Mouse (Mus musculus) skeletal muscle tissue, adult 2 months (tissue): ENCODE results near the gene Rassf5.

Experiments used
- DNase-seq: peaks from one replicate; pipeline ENCODE4 v3.0.0-alpha.2; 2012; ENCODE audit warnings: low read depth, low spot score

Gene Rassf5

GRCm38 (mm10) chr1:131245089-131245856 lies at the start of gene Rassf5:
Gene Rassf5, minus strand, starts transcription at chr1:131245258.
- DNase-seq = no peak

- no peak for DNase-seq
Measured at GRCm38 (mm10) chr1:131293922-131294250, 48.8 kb upstream of the Rassf5 start.

GRCm38 (mm10) chr1:131293221-131293921 lies 48.3 kb upstream of the Rassf5 start:
- no peak for DNase-seq

GRCm38 (mm10) chr1:131290648-131291047 lies 45.6 kb upstream of the Rassf5 start:
- no peak for DNase-seq

- DNase-seq = peak; percentile 45
Measured at GRCm38 (mm10) chr1:131288938-131289337, 43.9 kb upstream of the Rassf5 start.

- DNase-seq = no peak
Measured at GRCm38 (mm10) chr1:131287267-131287666, 42.2 kb upstream of the Rassf5 start.

GRCm38 (mm10) chr1:131286803-131287202 lies 41.7 kb upstream of the Rassf5 start:
- no peak for DNase-seq

GRCm38 (mm10) chr1:131284616-131285015 lies 39.6 kb upstream of the Rassf5 start:
- DNase-seq = no peak

GRCm38 (mm10) chr1:131284167-131284566 lies 39.1 kb upstream of the Rassf5 start:
- DNase-seq = no peak

GRCm38 (mm10) chr1:131281731-131282130 lies 36.7 kb upstream of the Rassf5 start:
- no peak for DNase-seq

- no peak for DNase-seq
Measured at GRCm38 (mm10) chr1:131280280-131280679, 35.2 kb upstream of the Rassf5 start.

- no peak for DNase-seq
Measured at GRCm38 (mm10) chr1:131279456-131279776, 34.4 kb upstream of the Rassf5 start, which contains the start of gene Ikbke. Gene Ikbke, minus strand, starts transcription at chr1:131279606.

- DNase-seq = no peak
Measured at GRCm38 (mm10) chr1:131278606-131279455, 33.8 kb upstream of the Rassf5 start.

GRCm38 (mm10) chr1:131276831-131277230 lies 31.8 kb upstream of the Rassf5 start:
- no peak for DNase-seq

GRCm38 (mm10) chr1:131275577-131275976 lies 30.5 kb upstream of the Rassf5 start:
- no peak for DNase-seq

- no peak for DNase-seq
Measured at GRCm38 (mm10) chr1:131274725-131275539, 29.9 kb upstream of the Rassf5 start.

- peak; percentile 47 for DNase-seq
Measured at GRCm38 (mm10) chr1:131269797-131270578, 24.9 kb upstream of the Rassf5 start.

- DNase-seq = no peak
Measured at GRCm38 (mm10) chr1:131268776-131269175, 23.7 kb upstream of the Rassf5 start.

GRCm38 (mm10) chr1:131263905-131264304 lies 18.8 kb upstream of the Rassf5 start:
- DNase-seq = no peak

GRCm38 (mm10) chr1:131260309-131260656 lies 15.2 kb upstream of the Rassf5 start:
- no peak for DNase-seq
